13 mouse cellular contexts compared by ENCODE assay signal in genomic region chr4:54072932-54073331, GRCm38 (mm10).
DNase-seq lines count a peak whose midpoint lies in the region; ATAC-seq and TF ChIP-seq lines count a peak whose summit lies in the region.
"Had no signal": no experiment of that assay in that cellular context is flagged by ENCODE, and none has a peak within 500 bp of the region (broad histone marks: within the 10 kb centered on the region; RNA-seq: fewer than 3 reads in every experiment).

No protein-coding gene starts in this region.

- H3K27ac ChIP-seq in forebrain, postnatal 0 days (ENCODE audit: low read depth, low read length): peak overlapping the region; percentile 41; the same call in 1 of the 2 replicates
- H3K27ac ChIP-seq in midbrain, embryonic 14.5 days (replicated peaks; ENCODE audit: low read depth, low read length): peak overlapping the region; percentile 45
- H3K27ac ChIP-seq in intestine, embryonic 15.5 days: no peak overlapping the region

- no peaks in the 10 kb centered on the region for H3K9me3 ChIP-seq in forebrain, postnatal 0 days (ENCODE audit: low read length)
- H3K9me3 ChIP-seq in midbrain, embryonic 14.5 days (ENCODE audit: control insufficient read depth, low read length): peaks cover 11% of the 10 kb centered on the region; the same call in 1 of the 2 replicates
- no peaks in the 10 kb centered on the region for H3K9me3 ChIP-seq in intestine, embryonic 15.5 days

- peak; percentile 95 for DNase-seq in R1 (ENCODE audit: low read depth, low spot score)
- peak; percentile 78 for DNase-seq in embryo, embryonic 10.5 days (ENCODE audit: low spot score)
- peak; percentile 52 for DNase-seq in forebrain, postnatal 0 days
- peak; percentile 66 for DNase-seq in midbrain, embryonic 14.5 days
- DNase-seq in natural killer cell, adult 2 months (ENCODE audit: low spot score in 2 of 2): no peak
- DNase-seq in urinary bladder, postnatal 36 days (ENCODE audit: low spot score in 2 of 2): no peak
- DNase-seq in kidney, postnatal 36 days: no peak
- DNase-seq: adrenal gland, adult 8-10 months; cerebellum, adult 18-20 months; lung, postnatal 10 days; thymus, postnatal 14 days had no signal

- WGBS in forebrain, postnatal 0 days: 12% methylated on average over 10 of the region's 10 CpGs
- 3% methylated on average over 10 of the region's 10 CpGs for WGBS in midbrain, embryonic 14.5 days
- 37% methylated on average over 10 of the region's 10 CpGs for WGBS in intestine, embryonic 15.5 days

- TF ChIP-seq CTCF in forebrain, postnatal 0 days (IDR thresholded peaks at IDR 0.05; ENCODE audit: low read depth): no peak

- peaks cover 10% of the 10 kb centered on the region for H3K4me1 ChIP-seq in forebrain, postnatal 0 days (ENCODE audit: insufficient read depth)
- peaks cover 14% of the 10 kb centered on the region; the same call in 1 of the 2 replicates for H3K4me1 ChIP-seq in midbrain, embryonic 14.5 days (ENCODE audit: control insufficient read depth, insufficient read depth, low read length)
- H3K4me1 ChIP-seq in intestine, embryonic 15.5 days (replicated peaks): no peaks in the 10 kb centered on the region

- H3K27me3 ChIP-seq in forebrain, postnatal 0 days (ENCODE audit: insufficient read depth, low read length): no peaks in the 10 kb centered on the region
- H3K27me3 ChIP-seq in midbrain, embryonic 14.5 days (ENCODE audit: control insufficient read depth, insufficient read depth, low read length): no peaks in the 10 kb centered on the region
- H3K27me3 ChIP-seq in intestine, embryonic 15.5 days (replicated peaks): no peaks in the 10 kb centered on the region

- H3K4me3 ChIP-seq in forebrain, postnatal 0 days (ENCODE audit: low read depth, low read length): no peak overlapping the region
- H3K4me3 ChIP-seq in midbrain, embryonic 14.5 days (replicated peaks; ENCODE audit: low read depth, low read length): no peak overlapping the region
- no peak overlapping the region for H3K4me3 ChIP-seq in intestine, embryonic 15.5 days (replicated peaks)

- peak overlapping the region; percentile 18 for H3K4me2 ChIP-seq in forebrain, postnatal 0 days (ENCODE audit: low read depth)
- H3K4me2 ChIP-seq in midbrain, embryonic 14.5 days (ENCODE audit: low read length): no peak overlapping the region
- H3K4me2 ChIP-seq in intestine, embryonic 15.5 days (replicated peaks): no peak overlapping the region

- peak overlapping the region; percentile 22; the same call in 1 of the 2 replicates for H3K9ac ChIP-seq in forebrain, postnatal 0 days
- no peak overlapping the region for H3K9ac ChIP-seq in midbrain, embryonic 14.5 days (replicated peaks; ENCODE audit: low read length)
- H3K9ac ChIP-seq in intestine, embryonic 15.5 days: no peak overlapping the region

- no peaks in the 10 kb centered on the region for H3K36me3 ChIP-seq in forebrain, postnatal 0 days (ENCODE audit: insufficient read depth)
- H3K36me3 ChIP-seq in midbrain, embryonic 14.5 days (ENCODE audit: control insufficient read depth, insufficient read depth, low read length): no peaks in the 10 kb centered on the region
- no peaks in the 10 kb centered on the region for H3K36me3 ChIP-seq in intestine, embryonic 15.5 days

- peak; percentile 83 for ATAC-seq in forebrain, postnatal 0 days
- ATAC-seq in midbrain, embryonic 14.5 days (ENCODE audit: low FRiP score, low TSS enrichment): peak; percentile 76; the same call in 1 of the 2 replicates
- no peak for ATAC-seq in intestine, embryonic 15.5 days
- ATAC-seq: inflammation-experienced regulatory T-cells, adult 6 months had no signal

Comparison
In these comparisons a context has a peak if more than half of its experiments do, and no peak if none do; other contexts are left out.
1. DNase-seq: peak in R1 (single experiment), embryo, embryonic 10.5 days (single experiment), forebrain, postnatal 0 days (single experiment) and midbrain, embryonic 14.5 days (single experiment); none in natural killer cell, adult 2 months (0 of 2), urinary bladder, postnatal 36 days (0 of 2) and kidney, postnatal 36 days (0 of 2).